Mouse (Mus musculus): ENCODE results near the gene Kif3c. TPM values are rescaled to one million over a fixed set of nuclear protein-coding genes. Genes with fewer than 3 reads are reported as not detected.

The Kif3c gene
- total RNA-seq (2022) = 10 to 100 TPM; 27.2 to 48.0 (median 33.1) TPM

DNA sequence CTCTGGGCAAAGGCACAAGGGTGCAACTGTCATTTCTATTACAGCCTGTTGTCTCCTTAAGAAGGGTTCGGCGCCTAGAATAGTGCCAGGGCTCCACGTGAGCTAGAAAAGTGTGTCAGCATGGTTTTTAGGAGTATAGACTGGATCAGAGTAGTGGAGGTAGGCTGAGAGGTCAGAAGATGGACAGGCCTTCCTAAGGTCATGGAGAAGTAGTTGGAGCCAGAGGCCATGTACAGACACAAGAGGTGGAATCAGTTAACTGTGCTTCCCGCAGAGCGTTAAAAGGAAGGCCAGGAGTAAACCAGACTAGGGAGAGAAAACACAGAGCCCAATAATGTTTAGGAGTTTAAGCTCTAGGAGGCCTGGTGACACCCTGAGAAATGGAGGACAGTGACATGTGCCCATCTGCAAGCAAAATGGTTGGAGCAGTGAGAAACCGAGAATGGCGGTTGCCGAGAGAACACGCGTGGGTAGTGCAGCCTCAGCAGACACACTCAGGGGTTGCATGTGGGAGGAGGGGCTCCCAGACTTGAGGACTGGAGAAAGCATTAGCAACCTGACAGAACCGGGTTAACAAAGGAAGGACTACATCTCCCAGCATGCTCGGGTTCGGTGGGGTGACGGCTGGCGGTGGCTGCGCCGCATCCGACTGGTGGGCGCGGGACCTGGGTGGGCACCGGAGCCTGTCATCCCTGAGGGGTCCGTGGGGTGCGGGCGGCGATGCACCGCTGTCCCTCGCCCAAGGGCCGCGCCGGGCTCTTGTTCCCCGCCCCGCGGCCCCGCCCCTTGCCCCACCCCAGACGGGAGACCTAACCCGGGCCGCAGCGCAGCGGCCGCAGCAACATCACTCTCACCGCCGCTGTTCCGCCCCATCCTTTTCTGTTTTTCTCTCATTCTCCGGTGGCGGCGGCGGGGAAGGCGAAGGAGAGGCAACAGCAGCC is at the start of gene Kif3c:
Gene Kif3c, plus strand, starts transcription at position 625 of the 941 bp plus-strand sequence.
- DNase-seq (ENCODE audit: low spot score in 2 of 2) = peak in 1 of 2 experiments; percentile 35

DNA sequence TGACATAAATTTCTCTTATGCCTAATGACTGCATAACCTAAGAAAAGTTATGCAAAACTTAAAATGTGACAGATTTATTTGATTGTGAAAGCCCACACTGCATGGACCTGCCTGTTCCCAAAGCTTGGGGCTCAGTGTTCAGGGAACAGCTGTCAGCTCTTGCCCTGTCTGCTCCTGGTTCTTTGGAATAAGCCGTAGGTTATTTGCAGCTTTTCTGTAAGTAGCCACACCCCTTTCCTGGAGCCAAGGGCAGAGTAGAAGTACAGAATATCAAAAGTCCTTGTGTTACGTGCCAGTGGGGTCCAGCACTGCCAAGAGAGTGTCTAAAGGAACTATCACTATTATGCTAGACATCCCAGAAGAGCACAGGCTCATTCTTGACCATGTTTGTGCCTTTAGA is 48.8 kb upstream of the Kif3c start:
- peak; percentile 52 to 73 for DNase-seq (ENCODE audit: low spot score in 2 of 2)

DNA sequence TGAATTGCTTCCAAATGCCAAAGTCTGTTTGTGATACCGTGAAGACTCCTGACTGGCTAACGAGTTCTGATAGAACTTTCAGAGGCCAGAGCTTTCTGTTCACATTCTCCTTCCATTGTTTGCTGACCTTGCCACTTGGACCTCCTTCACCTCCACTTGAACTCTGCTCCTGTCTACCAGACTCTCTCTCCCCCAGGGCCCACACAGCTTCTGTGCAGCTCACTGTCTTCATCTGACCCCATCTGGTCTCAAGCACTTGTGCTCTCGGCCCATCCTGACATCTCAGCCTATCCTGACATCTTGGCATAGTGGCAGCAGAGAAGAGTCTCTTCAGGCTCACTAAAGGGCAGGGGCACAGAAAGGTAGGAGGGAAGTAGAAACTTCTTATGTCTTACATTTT is 48.0 kb upstream of the Kif3c start:
- no peak for DNase-seq (ENCODE audit: low spot score in 2 of 2)

DNA sequence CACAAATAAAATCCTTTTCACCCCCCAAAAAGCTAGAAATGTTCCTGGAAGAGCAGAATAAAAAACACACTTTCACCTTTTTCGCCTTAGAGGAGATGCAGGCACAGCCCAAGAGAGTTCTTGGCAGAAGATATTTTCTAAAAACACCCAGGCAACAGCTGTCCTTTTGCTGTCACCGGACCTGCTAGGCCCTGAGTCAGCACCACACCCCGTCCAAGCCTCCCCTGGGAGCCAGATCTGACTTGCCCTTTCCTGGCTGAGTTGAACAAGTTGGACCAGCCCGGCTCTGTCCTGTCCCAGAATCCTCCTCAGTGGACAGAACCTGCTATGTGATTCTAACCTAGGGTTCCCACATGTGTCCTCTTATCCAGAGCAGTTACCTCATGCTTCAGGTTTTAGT is 45.6 kb upstream of the Kif3c start:
- DNase-seq (ENCODE audit: low spot score in 2 of 2) = peak; percentile 87 to 91

DNA sequence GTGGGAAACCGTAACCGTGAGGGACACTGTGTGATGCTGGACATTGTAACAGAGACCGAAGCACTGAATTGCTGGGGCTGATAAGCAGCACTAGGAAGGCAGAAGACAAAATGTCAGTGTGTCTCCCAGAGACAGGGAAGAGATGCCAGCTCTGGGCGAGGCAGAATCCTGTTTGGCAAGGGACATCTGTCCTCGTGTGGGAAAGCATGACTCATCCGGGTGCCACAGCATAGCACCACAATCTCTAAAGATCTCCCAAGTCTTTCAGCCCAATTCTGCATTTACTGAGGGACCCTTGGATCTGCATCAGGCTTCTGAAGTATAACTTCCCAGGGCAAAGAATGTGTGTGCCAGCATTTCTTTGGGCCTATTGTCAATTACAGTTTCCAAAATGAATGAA is 41.7 kb upstream of the Kif3c start:
- DNase-seq (ENCODE audit: low spot score in 2 of 2) = peak; percentile 46 to 51

DNA sequence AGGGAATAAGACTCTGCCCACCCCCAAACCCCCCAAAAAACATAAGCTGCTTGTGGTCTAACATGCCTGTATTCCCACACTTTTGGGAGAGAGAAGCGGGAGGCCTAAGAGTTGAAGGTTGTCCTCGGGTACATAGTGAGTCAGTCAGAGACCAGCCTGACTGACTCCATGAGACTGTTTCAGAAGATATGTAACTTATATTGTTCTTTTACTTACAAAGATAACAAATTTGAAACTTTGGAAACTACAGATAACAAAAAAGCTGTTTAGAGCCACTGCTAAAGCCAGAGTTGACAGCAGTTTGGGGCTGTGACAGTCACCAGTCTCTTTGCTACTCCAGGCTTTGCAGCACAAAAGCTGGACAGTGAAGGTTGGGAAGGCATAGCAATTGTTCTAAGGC is 39.7 kb upstream of the Kif3c start:
- DNase-seq (ENCODE audit: low spot score in 2 of 2) = no peak

DNA sequence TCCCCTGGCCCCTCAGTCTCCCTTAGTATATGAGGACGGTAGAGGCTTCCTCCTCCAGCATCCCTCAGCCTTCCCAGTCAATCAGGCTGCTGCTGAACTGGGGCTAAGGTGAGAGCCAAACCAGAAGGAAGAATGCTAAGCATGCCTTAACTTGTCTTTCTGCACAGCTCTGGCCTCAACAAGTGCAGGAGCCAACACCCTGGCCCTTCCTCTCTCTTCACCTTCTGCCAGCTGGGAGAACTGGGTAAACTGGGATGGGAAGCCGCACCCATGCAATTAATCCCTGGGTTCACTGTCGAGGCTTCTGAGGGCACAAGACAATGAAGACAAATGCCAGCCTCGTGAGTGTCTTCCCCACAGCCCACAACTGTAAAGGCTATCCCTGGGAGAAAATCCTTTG is 35.3 kb upstream of the Kif3c start:
- no peak for DNase-seq (ENCODE audit: low spot score in 2 of 2)

DNA sequence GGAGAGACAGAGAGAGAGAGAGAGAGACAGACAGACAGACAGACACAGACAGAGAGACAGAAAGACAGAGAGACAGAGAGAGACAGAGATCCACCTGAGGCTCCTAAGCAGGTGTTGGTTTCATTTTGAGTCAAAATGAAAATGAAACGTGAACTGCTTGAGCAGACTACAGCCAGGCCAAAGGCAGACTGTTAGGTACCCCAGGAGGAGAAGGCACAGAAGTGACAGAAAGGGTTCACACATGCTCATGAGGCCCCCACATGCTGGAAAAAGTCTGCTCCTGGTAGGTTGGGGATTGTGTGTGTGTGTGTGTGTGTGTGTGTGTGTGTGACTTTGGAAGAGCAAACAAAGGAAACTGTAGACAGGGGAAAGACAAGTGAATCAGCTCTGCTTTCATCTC is 26.0 kb upstream of the Kif3c start:
- DNase-seq (ENCODE audit: low spot score in 2 of 2) = no peak

DNA sequence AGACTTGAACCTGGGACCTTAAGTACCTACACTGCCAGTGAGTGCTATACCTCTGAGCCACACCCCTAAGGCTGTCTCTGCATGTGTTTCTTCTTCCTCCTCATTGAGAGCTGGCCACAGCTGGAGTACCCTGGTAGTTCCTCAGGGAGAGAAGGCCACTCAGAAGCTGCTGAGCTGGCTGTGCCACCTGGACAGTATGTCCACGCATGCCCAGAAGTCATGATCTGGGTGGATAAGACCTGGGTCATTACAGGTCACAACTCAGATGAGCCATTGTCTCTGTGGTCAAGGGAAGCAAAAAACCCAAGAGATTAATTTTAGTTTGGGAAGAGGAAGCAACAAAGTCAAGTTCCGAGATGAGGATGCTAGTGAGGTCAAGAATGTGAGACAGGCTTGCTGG is 20.8 kb upstream of the Kif3c start:
- DNase-seq (ENCODE audit: low spot score in 2 of 2) = no peak

DNA sequence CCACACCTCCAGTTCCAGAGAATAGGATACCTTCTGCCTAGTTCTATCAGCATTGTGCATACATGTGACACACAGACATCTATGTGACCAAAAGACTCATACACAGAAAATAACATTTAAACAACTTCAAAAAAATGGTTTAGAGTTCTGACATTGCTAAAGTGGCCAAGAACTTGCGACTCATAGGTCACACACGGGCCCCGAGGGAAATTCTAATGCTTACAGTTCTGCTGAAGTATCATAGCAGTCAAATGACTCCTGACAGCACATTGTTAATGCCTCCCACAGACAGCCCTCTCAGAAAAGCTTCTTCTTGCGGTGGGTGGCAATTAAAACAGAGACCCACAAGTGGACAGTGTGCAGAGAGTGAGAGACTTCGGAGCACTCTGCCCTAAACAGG is 19.9 kb upstream of the Kif3c start:
- DNase-seq (ENCODE audit: low spot score in 2 of 2) = no peak

DNA sequence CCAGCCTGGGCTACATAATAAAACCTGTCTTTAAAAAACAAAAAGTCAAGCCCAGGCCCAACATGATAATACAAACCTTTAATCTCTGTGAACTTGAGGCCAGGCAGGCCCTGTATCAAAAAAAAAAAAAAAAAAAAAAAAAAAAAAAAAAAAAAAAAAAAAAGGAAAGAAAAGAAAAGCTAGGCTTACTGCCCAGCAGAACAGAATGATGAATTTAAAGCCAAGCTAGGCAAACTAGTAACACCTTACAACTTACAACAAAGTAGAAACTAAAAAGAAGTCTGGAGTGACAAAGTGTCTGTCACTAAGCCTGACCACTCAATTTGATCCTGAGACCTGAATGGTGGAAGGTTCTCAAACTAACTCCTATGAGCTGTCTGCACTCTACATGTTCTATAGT is 17.2 kb upstream of the Kif3c start:
- DNase-seq (ENCODE audit: low spot score in 2 of 2) = no peak

DNA sequence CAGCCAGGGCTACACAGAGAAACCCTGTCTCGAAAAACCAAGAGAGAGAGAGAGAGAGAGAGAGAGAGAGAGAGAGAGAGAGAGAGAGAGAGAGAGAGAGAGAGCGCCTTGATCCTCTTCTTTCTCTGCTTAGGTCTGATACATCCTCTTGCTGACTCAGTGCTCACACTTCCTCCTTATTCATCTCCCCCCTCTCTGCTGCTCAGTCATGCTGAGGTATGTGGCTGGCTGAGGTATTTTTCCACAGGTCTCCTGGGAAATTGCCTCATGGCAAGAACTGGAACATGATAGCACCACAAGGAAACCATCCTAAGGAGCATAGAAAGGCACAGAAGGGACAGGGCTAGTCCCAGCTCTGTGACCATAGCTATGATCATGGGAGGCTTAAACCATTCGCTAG is 15.5 kb upstream of the Kif3c start:
- peak in 1 of 2 experiments; percentile 19 for DNase-seq (ENCODE audit: low spot score in 2 of 2)

DNA sequence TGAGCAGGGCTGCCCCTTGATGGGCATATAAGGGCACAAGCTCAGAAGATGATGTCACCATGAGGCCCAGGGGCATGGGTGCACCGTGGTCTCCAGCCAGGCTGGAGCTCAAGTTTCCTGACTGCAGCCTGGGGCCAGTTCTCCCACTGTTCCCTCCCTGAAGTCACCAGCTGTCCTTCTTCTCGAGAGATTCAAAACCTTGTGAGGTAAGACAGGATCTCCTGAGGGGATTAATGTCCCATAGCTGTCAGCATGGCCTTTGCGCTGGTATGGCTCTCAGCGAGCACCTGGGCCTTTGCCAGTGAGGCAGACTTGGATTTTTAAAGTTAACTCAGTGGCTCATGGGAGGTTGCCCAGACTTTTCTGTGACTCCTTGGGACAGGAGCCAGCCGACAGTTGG is 14.8 kb upstream of the Kif3c start:
- DNase-seq (ENCODE audit: low spot score in 2 of 2) = peak; percentile 69 to 77

DNA sequence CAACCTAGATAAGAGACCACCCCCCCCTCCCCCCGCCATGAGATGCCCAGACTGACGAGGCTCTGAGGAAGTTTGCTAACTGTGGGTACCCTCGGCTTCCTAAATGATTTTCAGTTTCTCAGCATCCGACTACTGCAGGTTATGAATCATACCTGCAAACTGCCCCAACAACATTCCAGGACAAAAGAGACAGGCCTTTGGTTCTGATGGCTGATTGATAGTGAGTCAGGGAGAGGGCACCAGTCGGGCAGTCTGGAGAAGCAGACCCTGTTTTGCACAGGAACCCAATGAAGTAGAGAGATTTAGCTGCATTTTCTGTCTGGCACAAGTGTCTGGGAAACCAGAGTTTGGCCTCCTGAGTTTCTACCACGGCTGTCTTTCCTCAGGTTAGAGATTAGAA is 12.7 kb upstream of the Kif3c start:
- no peak for DNase-seq (ENCODE audit: low spot score in 2 of 2)

DNA sequence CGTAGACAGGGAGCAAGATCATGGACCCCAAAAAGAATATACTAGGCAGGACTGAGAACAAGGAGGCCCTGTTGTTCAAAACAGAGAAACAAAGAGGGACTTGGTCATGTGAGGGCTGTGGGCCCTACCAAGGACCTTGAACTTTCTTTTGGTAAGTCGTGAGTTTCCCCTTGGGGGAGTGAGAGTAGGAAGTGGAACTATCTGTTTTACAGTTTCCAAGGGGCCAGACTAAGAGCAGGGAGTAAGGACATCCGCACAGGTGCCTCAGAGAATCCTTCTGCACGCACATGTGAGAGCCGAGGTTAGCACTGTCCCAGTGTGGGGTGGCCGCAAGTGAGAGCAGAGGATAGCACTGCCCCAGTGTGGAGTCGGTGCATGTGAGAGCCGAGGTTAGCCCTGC is 9.9 kb upstream of the Kif3c start:
- no peak for DNase-seq (ENCODE audit: low spot score in 2 of 2)

DNA sequence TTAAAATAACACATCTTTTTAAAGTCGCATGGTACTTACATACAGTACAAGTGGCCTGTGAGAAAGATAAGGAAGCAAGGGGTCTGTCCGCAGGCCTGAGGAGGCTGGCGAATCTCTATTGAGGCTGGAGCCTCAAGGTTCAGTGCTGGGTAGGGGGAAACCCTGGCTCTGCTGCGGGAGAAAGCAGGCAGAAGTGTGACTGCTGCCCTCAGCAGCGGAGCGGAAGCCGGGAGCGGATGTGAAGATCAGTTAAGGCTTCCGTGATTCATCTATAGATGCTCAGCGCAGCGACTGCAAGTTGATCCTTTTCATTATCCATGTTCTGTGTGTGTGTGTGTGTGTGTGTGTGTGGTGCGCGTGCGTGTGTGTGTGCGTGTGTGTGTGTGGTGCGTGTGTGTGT is 8.1 kb upstream of the Kif3c start:
- DNase-seq (ENCODE audit: low spot score in 2 of 2) = no peak

DNA sequence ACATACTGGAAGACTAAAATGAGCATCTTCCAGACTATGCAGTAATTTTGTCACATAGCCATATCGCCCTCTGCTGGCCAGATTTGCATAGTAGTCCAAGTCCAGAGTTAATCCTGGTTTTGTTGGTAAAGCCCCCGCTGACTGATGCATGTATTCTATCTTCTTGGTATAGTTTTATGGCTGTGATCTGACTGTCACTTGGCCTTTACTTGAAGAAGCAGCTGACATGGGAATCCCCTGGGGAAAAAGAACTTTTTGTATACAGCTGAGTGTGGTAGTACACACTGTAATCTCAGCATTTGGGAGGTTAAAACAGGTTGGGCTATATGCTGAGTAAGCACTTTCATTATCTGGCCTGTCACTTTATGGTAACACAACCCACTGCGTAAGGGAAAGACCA is 5.6 kb upstream of the Kif3c start:
- DNase-seq (ENCODE audit: low spot score in 2 of 2) = peak; percentile 62 to 65

DNA sequence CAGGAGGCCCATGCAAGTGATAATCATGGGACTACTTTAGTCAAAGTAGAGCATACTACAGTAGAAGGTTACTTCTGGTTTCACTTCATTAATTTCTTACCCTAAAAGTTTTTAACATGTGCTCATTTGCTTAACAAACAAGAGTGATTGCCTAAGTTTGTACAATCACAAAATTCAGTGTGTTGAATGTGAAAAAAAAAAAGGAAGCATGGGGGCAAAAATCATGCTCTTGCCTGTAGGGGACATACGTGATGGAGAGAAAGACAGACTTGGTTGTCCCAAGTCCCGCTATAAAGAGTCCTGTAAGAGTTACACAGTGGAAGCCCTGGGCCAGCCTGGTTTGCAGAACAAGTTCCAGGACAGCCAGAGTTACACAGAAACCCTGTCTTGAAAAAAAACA is 4.9 kb upstream of the Kif3c start:
- no peak for DNase-seq (ENCODE audit: low spot score in 2 of 2)

DNA sequence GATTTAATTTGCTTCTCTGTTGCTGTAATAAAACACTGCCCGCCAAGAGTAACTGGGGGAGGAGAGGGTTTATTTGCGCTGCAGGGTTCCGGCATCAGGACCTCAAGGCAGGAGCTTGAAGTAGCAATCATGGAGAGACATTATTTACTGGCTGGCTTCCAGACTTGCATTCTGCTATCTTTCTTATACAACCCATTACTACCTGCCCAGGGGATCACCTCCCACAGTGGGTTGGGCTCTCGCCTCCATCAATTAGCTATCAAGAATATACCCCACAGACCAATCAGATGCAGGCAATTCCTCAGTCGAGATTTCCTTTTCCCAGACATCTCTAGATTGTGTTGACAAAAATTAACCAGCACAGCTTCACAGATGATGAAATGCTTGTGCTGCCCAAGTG is 856 bp upstream of the Kif3c start:
- no peak for DNase-seq (ENCODE audit: low spot score in 2 of 2)

DNA sequence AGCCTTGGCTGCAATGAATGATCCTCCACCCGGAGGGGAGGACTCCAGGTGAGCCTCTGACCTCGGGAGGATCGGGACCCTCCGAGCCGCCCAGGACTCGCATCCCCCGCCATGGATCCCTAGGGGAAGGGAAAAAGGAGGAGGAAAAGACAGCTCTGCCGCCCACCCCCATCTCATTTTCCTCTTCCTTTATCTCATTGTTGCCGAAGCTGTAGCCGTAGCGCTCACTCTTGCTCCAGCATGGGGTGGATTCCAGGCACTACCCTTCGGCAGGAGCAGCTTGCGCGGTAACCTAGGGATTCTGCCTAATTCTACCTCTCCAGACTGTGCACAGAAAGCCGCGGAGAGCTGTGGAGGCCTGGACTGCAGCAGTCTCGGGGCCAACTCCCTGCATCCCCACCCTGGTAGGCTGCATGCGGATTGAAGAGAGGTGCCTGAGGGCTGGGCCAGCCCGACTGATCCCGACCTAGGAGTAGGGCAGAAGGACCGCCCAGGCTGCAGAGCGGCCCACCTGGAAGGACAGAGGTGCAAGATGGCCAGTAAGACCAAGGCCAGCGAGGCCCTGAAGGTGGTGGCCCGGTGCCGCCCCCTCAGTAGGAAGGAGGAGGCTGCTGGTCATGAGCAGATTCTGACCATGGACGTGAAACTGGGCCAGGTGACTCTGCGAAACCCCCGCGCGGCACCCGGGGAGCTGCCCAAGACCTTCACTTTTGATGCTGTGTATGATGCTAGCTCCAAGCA is 687 bp downstream of the Kif3c start:
- DNase-seq (ENCODE audit: low spot score in 2 of 2) = no peak

DNA sequence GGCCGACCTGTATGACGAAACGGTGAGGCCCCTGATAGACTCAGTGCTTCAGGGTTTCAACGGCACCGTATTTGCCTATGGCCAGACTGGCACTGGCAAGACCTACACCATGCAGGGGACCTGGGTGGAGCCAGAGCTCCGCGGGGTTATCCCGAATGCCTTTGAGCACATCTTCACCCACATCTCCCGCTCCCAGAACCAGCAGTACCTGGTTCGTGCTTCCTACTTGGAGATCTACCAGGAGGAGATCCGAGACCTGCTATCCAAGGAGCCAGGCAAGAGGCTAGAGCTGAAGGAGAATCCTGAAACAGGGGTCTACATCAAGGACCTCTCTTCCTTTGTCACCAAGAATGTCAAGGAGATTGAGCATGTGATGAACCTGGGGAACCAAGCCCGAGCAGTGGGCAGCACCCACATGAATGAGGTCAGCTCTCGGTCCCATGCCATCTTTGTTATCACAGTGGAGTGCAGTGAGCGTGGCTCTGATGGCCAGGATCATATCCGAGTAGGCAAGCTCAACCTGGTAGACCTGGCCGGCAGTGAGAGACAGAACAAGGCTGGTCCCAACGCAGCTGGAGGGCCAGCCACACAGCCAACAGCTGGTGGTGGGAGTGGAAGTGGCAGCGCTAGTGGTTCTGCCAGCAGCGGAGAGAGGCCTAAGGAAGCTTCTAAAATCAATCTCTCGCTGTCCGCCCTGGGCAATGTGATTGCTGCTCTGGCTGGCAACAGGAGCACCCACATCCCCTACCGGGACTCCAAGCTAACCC is 1.4 kb downstream of the Kif3c start:
- no peak for DNase-seq (ENCODE audit: low spot score in 2 of 2)

DNA sequence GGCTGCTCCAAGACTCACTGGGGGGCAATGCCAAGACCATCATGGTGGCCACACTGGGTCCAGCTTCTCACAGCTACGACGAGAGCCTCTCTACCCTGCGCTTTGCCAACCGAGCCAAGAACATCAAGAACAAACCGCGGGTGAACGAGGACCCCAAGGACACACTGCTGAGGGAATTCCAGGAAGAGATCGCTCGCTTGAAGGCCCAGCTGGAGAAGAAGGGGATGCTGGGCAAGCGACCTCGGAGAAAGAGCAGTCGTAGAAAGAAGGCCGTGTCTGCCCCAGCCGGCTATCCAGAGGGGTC is 2.0 kb downstream of the Kif3c start:
- DNase-seq (ENCODE audit: low spot score in 2 of 2) = no peak
